Mouse (Mus musculus) CH12.LX (cell line): Measurements from ENCODE around the gene Olfr1299. TPM values are rescaled to one million over a fixed set of nuclear protein-coding genes. Genes with fewer than 3 reads are reported as not detected.

Experiments
- DNase-seq: peaks from one replicate; pipeline ENCODE4 v3.0.0-alpha.2; 2013; ENCODE audit errors: extremely low read depth
- H3K27ac ChIP-seq: 2 replicates; pipeline ENCODE4 v1.5.1; 2012; ENCODE audit warnings: low read depth, mild to moderate bottlenecking, control low read depth, moderate library complexity; ENCODE audit not compliant: insufficient read depth
- H3K27me3 ChIP-seq: replicated peaks from 2 replicates; pipeline ENCODE3; 2012; ENCODE audit warnings: inconsistent platforms
- H3K36me3 ChIP-seq, 2 experiments: replicated peaks in 1 of 2; 2 replicates each; pipeline versions ENCODE3 to v1.6.1; 2012; ENCODE audit warnings: inconsistent platforms in 1 of 2, low read length in 1 of 2, mild to moderate bottlenecking in 1 of 2, mixed read lengths in 1 of 2, moderate library complexity in 1 of 2; ENCODE audit not compliant: control insufficient read depth in 1 of 2, insufficient read depth in 1 of 2
- H3K4me1 ChIP-seq, 2 experiments: 2 replicates each; pipeline ENCODE4 v1.6.1; 2012; ENCODE audit warnings: inconsistent platforms in 1 of 2, moderate library complexity in 1 of 2; ENCODE audit not compliant: insufficient read depth in 2 of 2, control insufficient read depth in 1 of 2
- H3K4me2 ChIP-seq: 2 replicates; pipeline ENCODE4 v1.6.1; 2012; ENCODE audit warnings: low read depth, mild to moderate bottlenecking, control low read depth; ENCODE audit not compliant: poor library complexity, insufficient read depth, severe bottlenecking
- H3K4me3 ChIP-seq, 3 experiments: fragments of 150-350 bp in 1 of 3; sonication (generic) in 1 of 3; replicated peaks in 1 of 3; 2 replicates each; pipeline versions ENCODE3 to v1.5.1; 2011 to 2012; ENCODE audit warnings: low read depth in 2 of 3, low read length in 2 of 3, mild to moderate bottlenecking in 2 of 3, moderate library complexity in 2 of 3, control low read depth in 1 of 3, improper control_type of control experiment in 1 of 3, inconsistent platforms in 1 of 3, mixed read lengths in 1 of 3; ENCODE audit not compliant: poor library complexity in 1 of 3
- H3K79me2 ChIP-seq: replicated peaks from 2 replicates; pipeline ENCODE4 v1.6.1; 2012; ENCODE audit warnings: mild to moderate bottlenecking, moderate library complexity; ENCODE audit not compliant: control insufficient read depth, poor library complexity, insufficient read depth, severe bottlenecking; ENCODE audit errors: extremely low read depth
- H3K9ac ChIP-seq: 2 replicates; pipeline ENCODE4 v1.6.1; 2012; ENCODE audit warnings: low read depth, mild to moderate bottlenecking, control low read depth, moderate library complexity; ENCODE audit not compliant: insufficient read depth
- H3K9me3 ChIP-seq: replicated peaks from 2 replicates; pipeline ENCODE3; 2012; ENCODE audit warnings: low read length, inconsistent platforms, mixed read lengths
- BHLHE40 ChIP-seq: IDR thresholded peaks from 2 replicates; pipeline ENCODE4 v1.6.1; 2011; ENCODE audit warnings: mild to moderate bottlenecking, low read depth, low read length, improper control_type of control experiment
- CTCF ChIP-seq, 2 experiments: IDR thresholded peaks in 1 of 2; conservative IDR thresholded peaks in 1 of 2; 2 replicates each; pipeline ENCODE4 v1.5.1; 2011 to 2012; ENCODE audit warnings: low read depth in 2 of 2, low read length in 2 of 2, improper control_type of control experiment in 1 of 2, inconsistent platforms in 1 of 2, mild to moderate bottlenecking in 1 of 2, moderate library complexity in 1 of 2
- EP300 ChIP-seq: IDR thresholded peaks from 2 replicates; pipeline ENCODE4 v1.6.1; 2011; ENCODE audit warnings: low read length, improper control_type of control experiment
- IRF4 ChIP-seq: IDR thresholded peaks from 2 replicates; pipeline ENCODE4 v1.6.1; 2014; ENCODE audit warnings: low read depth, mild to moderate bottlenecking, inconsistent platforms, low read length, improper control_type of control experiment
- JUN ChIP-seq: IDR thresholded peaks from 2 replicates; pipeline ENCODE4 v1.6.1; 2011; ENCODE audit warnings: low read depth, mild to moderate bottlenecking, low read length, improper control_type of control experiment, moderate library complexity; ENCODE audit not compliant: insufficient read depth
- KAT2A ChIP-seq: IDR thresholded peaks from 2 replicates; pipeline ENCODE4 v1.6.1; 2012; ENCODE audit warnings: low read length, improper control_type of control experiment, inconsistent platforms; ENCODE audit not compliant: insufficient replicate concordance
- MAFK ChIP-seq: IDR thresholded peaks from 2 replicates; pipeline ENCODE4 v1.6.1; 2011; ENCODE audit warnings: low read length, improper control_type of control experiment; ENCODE audit not compliant: insufficient replicate concordance
- MAZ ChIP-seq: IDR thresholded peaks from 2 replicates; pipeline ENCODE4 v1.6.1; 2012; ENCODE audit warnings: low read depth, mild to moderate bottlenecking, inconsistent platforms, low read length, improper control_type of control experiment, moderate library complexity
- MEF2A ChIP-seq: IDR thresholded peaks from 2 replicates; pipeline ENCODE4 v1.6.1; 2014; ENCODE audit warnings: low read depth, mild to moderate bottlenecking, inconsistent platforms, low read length, improper control_type of control experiment, borderline replicate concordance
- MXI1 ChIP-seq: IDR thresholded peaks from 2 replicates; pipeline ENCODE4 v1.6.1; 2011; ENCODE audit warnings: mild to moderate bottlenecking, low read depth, low read length, improper control_type of control experiment
- MYC ChIP-seq: IDR thresholded peaks from 2 replicates; pipeline ENCODE4 v1.6.1; 2011; ENCODE audit warnings: low read depth, mild to moderate bottlenecking, improper control_type of control experiment, low read length
- NELFE ChIP-seq: IDR thresholded peaks from 2 replicates; pipeline ENCODE4 v1.6.1; 2011; ENCODE audit warnings: low read depth, low read length, improper control_type of control experiment
- NRF1 ChIP-seq: IDR thresholded peaks from 2 replicates; pipeline ENCODE4 v1.6.1; 2014; ENCODE audit warnings: low read depth, mild to moderate bottlenecking, inconsistent platforms, low read length, improper control_type of control experiment, moderate library complexity
- POLR2A ChIP-seq: IDR thresholded peaks from 2 replicates; pipeline ENCODE4 v1.6.1; 2011; ENCODE audit warnings: low read depth, mild to moderate bottlenecking, improper control_type of control experiment, low read length
- RCOR1 ChIP-seq: conservative IDR thresholded peaks from 2 replicates; pipeline ENCODE4 v1.6.1; 2012; ENCODE audit warnings: low read depth, mild to moderate bottlenecking, inconsistent platforms, low read length, improper control_type of control experiment
- SIN3A ChIP-seq: IDR thresholded peaks from 2 replicates; pipeline ENCODE4 v1.6.1; 2012; ENCODE audit warnings: low read length, improper control_type of control experiment, inconsistent platforms
- USF2 ChIP-seq: conservative IDR thresholded peaks from 2 replicates; pipeline ENCODE4 v1.6.1; 2011; ENCODE audit warnings: low read depth, low read length, improper control_type of control experiment
- ZC3H11A ChIP-seq: IDR thresholded peaks from 2 replicates; pipeline ENCODE4 v1.6.1; 2012; ENCODE audit warnings: low read depth, mild to moderate bottlenecking, inconsistent platforms, low read length, improper control_type of control experiment
- ZKSCAN1 ChIP-seq: IDR thresholded peaks from 2 replicates; pipeline ENCODE4 v1.6.1; 2012; ENCODE audit warnings: low read depth, inconsistent platforms, low read length, improper control_type of control experiment, borderline replicate concordance
- ZNF384 ChIP-seq: IDR thresholded peaks from 2 replicates; pipeline ENCODE4 v1.6.1; 2012; ENCODE audit warnings: low read depth, low read length, improper control_type of control experiment, inconsistent platforms
- dilution Hi-C: fragments of 300-500 bp; cut with MboI; formaldehyde crosslinking; loops from 2 replicates; pipeline ENCODE4 v1.14.3; 2020; ENCODE audit warnings: low sequenced_read_pairs; ENCODE audit not compliant: extremely low pct_unique_long_range_greater_than_20kb, extremely low pct_ligation_motif_present
- in situ Hi-C: fragments of 300-500 bp; cut with MboI; formaldehyde crosslinking; loops from 3 replicates; pipeline ENCODE4 v1.14.3; 2019; ENCODE audit warnings: low sequenced_read_pairs, low pct_ligation_motif_present, low pct_unique_long_range_greater_than_20kb, mixed read lengths
- polyA plus RNA-seq: library from polyadenylated mRNA; unstranded; fragments of >175 nt; gene quantifications from 2 replicates; pipeline ENCODE4 v1.2.1, GENCODE M21; 2012; ENCODE audit warnings: low read depth; ENCODE audit not compliant: insufficient read length
- total RNA-seq, 2 experiments: library from RNA; depleted of rRNA; stranded (reverse); fragments of 300-350 nt in 1 of 2; fragments of >200 nt in 1 of 2; gene quantifications; 2 replicates each; pipeline ENCODE4 v1.2.3; 2012 to 2014

Olfr1299 gene
- not detected in 2 replicates for total RNA-seq (2012; rRNA removed)
- not detected in 2 replicates for total RNA-seq (2014; rRNA removed)
- not detected in 2 replicates for polyA plus RNA-seq

GRCm38 (mm10) chr2:111661119-111661518, at the start of gene Olfr1299:
Gene Olfr1299 (plus strand): TSS chr2:111661419.
- H3K79me2 ChIP-seq: no peaks in the 10 kb centered on the region
- dilution Hi-C loops (no loop called here), in situ Hi-C loops (no loop called here)
- H3K4me1 ChIP-seq: no peaks in the 10 kb centered on the region
- no peaks in the 10 kb centered on the region for H3K27me3 ChIP-seq
- DNase-seq: no peak
- H3K4me3 ChIP-seq: no peak within 1 kb of the TSS
- no peak within 1 kb of the TSS for H3K9ac ChIP-seq
- H3K4me2 ChIP-seq: no peak within 1 kb of the TSS
- H3K36me3 ChIP-seq: no peaks in the 10 kb centered on the region
- peaks cover 12% of the 10 kb centered on the region for H3K9me3 ChIP-seq
- no peak within 1 kb of the TSS for H3K27ac ChIP-seq
- no peak for TF ChIP-seq POLR2A
- no peak for TF ChIP-seq ZKSCAN1
- no peak for TF ChIP-seq KAT2A
- no peak for TF ChIP-seq BHLHE40
- no peak for TF ChIP-seq MXI1
- no peak for TF ChIP-seq RCOR1
- TF ChIP-seq ZNF384: no peak
- TF ChIP-seq NRF1: no peak
- no peak for TF ChIP-seq ZC3H11A
- TF ChIP-seq MAZ: no peak
- no peak for TF ChIP-seq MAFK
- no peak for TF ChIP-seq MEF2A
- TF ChIP-seq EP300: no peak
- TF ChIP-seq JUN: no peak
- no peak for TF ChIP-seq SIN3A
- TF ChIP-seq NELFE: no peak
- no peak for TF ChIP-seq USF2
- TF ChIP-seq MYC: no peak
- no peak for TF ChIP-seq IRF4

GRCm38 (mm10) chr2:111626397-111626796, 34.8 kb upstream of the Olfr1299 start, which contains the start of gene Olfr1297:
Gene Olfr1297 (minus strand): TSS chr2:111626497.
- Histone ChIP-seq H3K9me3 (peaks cover 13% of the 10 kb centered on the region), H3K4me1 (no peaks in the 10 kb centered on the region), H3K27me3 (no peaks in the 10 kb centered on the region), H3K4me3 (no peak within 1 kb of the TSS), H3K4me2 (no peak within 1 kb of the TSS), H3K9ac (no peak within 1 kb of the TSS), H3K79me2 (no peaks in the 10 kb centered on the region), H3K27ac (no peak within 1 kb of the TSS), H3K36me3 (no peaks in the 10 kb centered on the region)
- dilution Hi-C loops (no loop called here), in situ Hi-C loops (no loop called here)
- no peak for DNase-seq
- TF ChIP-seq CTCF (conservative IDR thresholded peaks at IDR 0.05 in 1 of 2, IDR thresholded peaks at IDR 0.05 in 1 of 2; ENCODE audit: low read depth in 2 of 2, low read length in 2 of 2): no peak
